ENCODE assay signal across 21 mouse cellular contexts in genomic region chr10:41054005-41054404, GRCm38 (mm10). TPM values are rescaled to one million over a fixed set of nuclear protein-coding genes. Genes with fewer than 3 reads are reported as not detected.
"Had no signal": no experiment of that assay in that cellular context is flagged by ENCODE, and none has a peak within 500 bp of the region (broad histone marks: within the 10 kb centered on the region; RNA-seq: fewer than 3 reads in every experiment).

No protein-coding gene starts in this region.

- H3K4me1 ChIP-seq: lung, embryonic 15.5 days; megakaryocyte, embryonic 14.5 days; midbrain, embryonic 13.5 days; midbrain, embryonic 15.5 days; neural tube, embryonic 12.5 days; stomach, embryonic 15.5 days had no signal

- H3K4me3 ChIP-seq: lung, embryonic 15.5 days; megakaryocyte, embryonic 14.5 days; midbrain, embryonic 13.5 days; midbrain, embryonic 15.5 days; neural tube, embryonic 12.5 days; stomach, embryonic 15.5 days had no signal

- H3K27me3 ChIP-seq: lung, embryonic 15.5 days; megakaryocyte, embryonic 14.5 days; midbrain, embryonic 13.5 days; midbrain, embryonic 15.5 days; neural tube, embryonic 12.5 days; stomach, embryonic 15.5 days had no signal

- DNase-seq: lung, adult 18-20 months; lung, postnatal 14 days; lung, postnatal 36 days; right cerebral cortex, postnatal 14 days; thymus, adult 2 months; thymus, postnatal 25 days; thymus, postnatal 4 days had no signal

- H3K9me3 ChIP-seq: lung, embryonic 15.5 days; megakaryocyte, embryonic 14.5 days; midbrain, embryonic 13.5 days; midbrain, embryonic 15.5 days; neural tube, embryonic 12.5 days; stomach, embryonic 15.5 days had no signal

- H3K27ac ChIP-seq: lung, embryonic 15.5 days; macrophage; midbrain, embryonic 13.5 days; midbrain, embryonic 15.5 days; neural tube, embryonic 12.5 days; stomach, embryonic 15.5 days; stomach, postnatal 0 days had no signal

- H3K36me3 ChIP-seq: lung, embryonic 15.5 days; midbrain, embryonic 13.5 days; midbrain, embryonic 15.5 days; neural tube, embryonic 12.5 days; stomach, embryonic 15.5 days had no signal

- ATAC-seq: lung, postnatal 0 days; midbrain, embryonic 13.5 days; midbrain, embryonic 15.5 days had no signal

RNA-seq across cellular contexts. Expression of gene Gpr6, which starts 18.1 kb away (rescaled TPM):
- total RNA-seq: megakaryocyte progenitor cell, adult 5-6 weeks; monocyte, adult 5-6 weeks; neutrophil, adult 5-6 weeks had no signal
- polyA plus RNA-seq: lung, embryonic 15.5 days; lung, postnatal 0 days; macrophage; neural tube, embryonic 12.5 days; spleen, adult 2 months; stomach, embryonic 15.5 days; thymus, adult 2 months; urinary bladder, adult 2 months had no signal
